Mouse (Mus musculus): ENCODE results near the gene 1110065P20Rik.

Gene 1110065P20Rik

GRCm38 (mm10) chr4:124840998-124841397 is 10.0 kb downstream of the 1110065P20Rik start:
- no peak for DNase-seq

GRCm38 (mm10) chr4:124838035-124838700 is 12.8 kb downstream of the 1110065P20Rik start:
- DNase-seq = no peak

GRCm38 (mm10) chr4:124832796-124833195 is 18.2 kb downstream of the 1110065P20Rik start:
- DNase-seq = no peak

- no peak for DNase-seq
Observed at GRCm38 (mm10) chr4:124829671-124830070, 21.3 kb downstream of the 1110065P20Rik start.

- no peak for DNase-seq
Observed at GRCm38 (mm10) chr4:124825371-124825965, 25.5 kb downstream of the 1110065P20Rik start.

- no peak for DNase-seq
Observed at GRCm38 (mm10) chr4:124824967-124825366, 26.0 kb downstream of the 1110065P20Rik start.

- DNase-seq = no peak
Observed at GRCm38 (mm10) chr4:124818832-124819231, 32.2 kb downstream of the 1110065P20Rik start.

GRCm38 (mm10) chr4:124817803-124818202 is 33.2 kb downstream of the 1110065P20Rik start:
- peak; percentile 39 for DNase-seq

GRCm38 (mm10) chr4:124815901-124816300 is 35.1 kb downstream of the 1110065P20Rik start:
- no peak for DNase-seq

- DNase-seq = no peak
Observed at GRCm38 (mm10) chr4:124811347-124811975, 39.5 kb downstream of the 1110065P20Rik start.

GRCm38 (mm10) chr4:124810056-124810455 is 40.9 kb downstream of the 1110065P20Rik start:
- no peak for DNase-seq

- no peak for DNase-seq
Observed at GRCm38 (mm10) chr4:124809136-124809883, 41.7 kb downstream of the 1110065P20Rik start.

GRCm38 (mm10) chr4:124808511-124808910 is 42.5 kb downstream of the 1110065P20Rik start:
- DNase-seq = no peak

GRCm38 (mm10) chr4:124803406-124803805 is 47.6 kb downstream of the 1110065P20Rik start:
- no peak for DNase-seq

- DNase-seq = peak; percentile 98
Observed at GRCm38 (mm10) chr4:124802309-124803260, 48.4 kb downstream of the 1110065P20Rik start.

- peak; percentile 93 for DNase-seq
Observed at GRCm38 (mm10) chr4:124801552-124802308, 49.3 kb downstream of the 1110065P20Rik start, which contains the start of gene Mtf1. Gene Mtf1 (plus strand): TSS chr4:124802104.
